Mouse (Mus musculus) left cerebral cortex, postnatal 14 days (tissue): ENCODE results near the gene Spg20. TPM values are rescaled to one million over a fixed set of nuclear protein-coding genes. Genes with fewer than 3 reads are reported as not detected.
A peak's percentile ranks its signal among the peaks of the same experiment; 100 is the strongest.

Experiments used
- DNase-seq, 2 experiments: peaks; one replicate each; pipeline ENCODE4 v3.0.0; 2021 to 2022; ENCODE audit warnings: low spot score in 2 of 2, mixed read lengths in 1 of 2
- intact Hi-C: fragments of 180-260 bp; cut with DNase I; formaldehyde crosslinking; loops from one replicate; pipeline ENCODE4 v1.15.1; 2025
- long read RNA-seq, 2 experiments: library from polyadenylated mRNA; stranded (forward); transcript quantifications; one replicate each; pipeline ENCODE4 v2.0.0; 2021
- total RNA-seq, 2 experiments: library from RNA; stranded (reverse); gene quantifications; 2 replicates each; pipeline ENCODE4 v1.2.3; 2021

Gene Spg20
- 10 to 100 TPM; 16.5 to 17.0 TPM for total RNA-seq
- long read RNA-seq, experiment 1, transcript Spg20-201 (9 exons, 3,770 nt), result major isoform, 16 of 28 reads
- long read RNA-seq, experiment 1, transcript Spg20-202 (8 exons, 3,567 nt), result minor isoform, 6 of 28 reads
- long read RNA-seq, experiment 1, partial matches to known transcripts, result 1 of 28 reads
- long read RNA-seq, experiment 1, other reads (novel, unspliced or antisense), result 2 of 28 reads
- long read RNA-seq, experiment 2, transcript Spg20-201 (9 exons, 3,770 nt), result major isoform, 5 of 13 reads
- long read RNA-seq, experiment 2, transcript Spg20-202 (8 exons, 3,567 nt), result major isoform, 5 of 13 reads
- long read RNA-seq, experiment 2, partial matches to known transcripts, result 3 of 13 reads
- long read RNA-seq, experiment 2, other reads (novel, unspliced or antisense), result 0 of 13 reads

GRCm38 (mm10) chr3:55111935-55112709, at the start of gene Spg20:
Spg20 (plus strand) TSS chr3:55112108.
- intact Hi-C loops, result loop anchor here (2.0 to 5.0 kb wide), 2 partner anchors 31 to 40 kb away; no protein-coding TSS in a partner anchor
- peak; percentile 90 to 93 for DNase-seq

DNA sequence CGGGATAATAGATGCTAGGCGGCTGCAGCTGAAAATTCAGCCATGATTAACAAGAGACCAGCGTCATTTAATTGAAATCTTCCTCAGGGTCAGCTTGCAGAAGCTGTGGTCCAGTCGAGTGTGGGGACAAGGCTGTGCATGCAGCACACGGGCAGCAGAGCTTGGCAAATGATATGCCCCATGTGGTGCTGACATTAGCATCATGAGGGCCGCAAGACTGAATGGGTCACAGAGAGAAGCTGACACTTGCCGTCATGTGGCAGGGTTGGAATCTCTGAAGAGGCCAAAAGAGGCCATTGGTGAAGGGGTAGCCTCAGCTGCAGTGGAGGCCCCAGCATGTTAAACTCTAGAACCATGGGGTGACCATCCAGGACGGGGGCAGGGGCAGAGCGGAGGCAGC, 49.3 kb upstream of the Spg20 start:
- DNase-seq, result no peak
- intact Hi-C loops, result no loop called here

- intact Hi-C loops, result loop anchor here (2.0 kb wide), 1 partner anchor 252 kb away; no protein-coding TSS in a partner anchor
- peak; percentile 49 to 80 for DNase-seq
These were observed 47.5 kb upstream of the Spg20 start for GRCm38 (mm10) chr3:55064396-55064795.

DNA sequence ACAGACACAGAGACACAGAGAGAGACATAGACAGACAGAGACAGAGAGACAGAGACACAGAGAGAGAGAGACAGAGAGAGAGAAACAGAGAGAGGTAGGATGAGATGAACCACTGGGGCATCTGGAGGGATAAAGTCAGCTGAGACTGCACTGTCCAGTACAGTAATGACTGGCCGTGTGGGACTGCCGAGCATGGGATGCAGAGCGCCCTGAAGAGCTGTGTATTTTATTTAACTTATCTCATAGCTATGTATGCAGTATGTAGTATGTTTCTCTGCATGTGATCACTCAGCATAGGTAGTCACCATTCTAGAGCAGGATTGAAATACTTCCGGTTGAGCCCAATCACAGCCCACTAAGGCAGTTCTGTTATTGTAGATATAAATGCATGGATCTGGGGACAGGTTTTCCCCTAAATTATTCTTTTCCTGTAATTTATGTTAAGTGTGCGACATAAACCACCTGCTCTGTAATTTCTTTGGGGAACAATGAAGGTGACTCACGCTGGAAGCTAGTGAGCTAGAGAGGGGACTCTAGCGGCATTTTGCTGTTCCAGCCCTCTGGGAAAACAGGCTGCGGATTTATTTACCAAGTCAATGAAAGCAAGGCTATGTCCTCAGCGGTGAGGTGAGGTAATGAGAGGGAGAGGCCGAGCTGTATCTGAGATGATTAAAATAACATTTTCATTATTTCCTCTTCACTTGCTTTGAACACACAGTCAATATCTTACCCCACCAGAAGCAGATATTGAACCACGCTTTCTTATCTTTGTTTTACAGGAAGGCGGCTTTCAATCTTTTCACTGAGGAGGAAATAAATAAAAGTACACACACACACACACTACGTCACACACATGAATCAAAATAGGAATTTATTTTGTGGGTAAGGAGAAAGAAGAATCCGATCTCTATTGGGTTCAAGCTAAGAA, 45.9 kb upstream of the Spg20 start:
- no peak for DNase-seq
- intact Hi-C loops, result loop anchor here (2.0 kb wide), 1 partner anchor 253 kb away; no protein-coding TSS in a partner anchor

DNA sequence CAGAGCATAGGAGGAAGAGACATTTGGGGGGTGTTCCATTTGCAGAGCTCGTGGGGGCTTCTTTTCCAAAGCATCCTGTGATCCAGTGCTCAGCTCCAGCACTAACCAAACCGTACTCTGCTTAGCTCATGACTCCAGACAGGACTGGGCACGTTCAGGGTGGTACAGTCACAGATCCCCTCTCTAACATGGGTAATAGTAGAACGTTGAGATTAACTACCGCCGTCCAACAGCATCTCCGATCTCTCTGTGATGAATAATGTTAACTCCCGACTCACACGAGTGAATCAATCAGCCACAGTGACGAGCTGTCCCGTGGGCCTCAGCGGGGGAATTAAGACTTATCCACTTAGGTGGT, 45.3 kb upstream of the Spg20 start:
- intact Hi-C loops, result no loop called here
- no peak for DNase-seq

GRCm38 (mm10) chr3:55067791-55068434, 44.0 kb upstream of the Spg20 start:
- peak; percentile 35 to 41 for DNase-seq
- intact Hi-C loops, result no loop called here

DNA sequence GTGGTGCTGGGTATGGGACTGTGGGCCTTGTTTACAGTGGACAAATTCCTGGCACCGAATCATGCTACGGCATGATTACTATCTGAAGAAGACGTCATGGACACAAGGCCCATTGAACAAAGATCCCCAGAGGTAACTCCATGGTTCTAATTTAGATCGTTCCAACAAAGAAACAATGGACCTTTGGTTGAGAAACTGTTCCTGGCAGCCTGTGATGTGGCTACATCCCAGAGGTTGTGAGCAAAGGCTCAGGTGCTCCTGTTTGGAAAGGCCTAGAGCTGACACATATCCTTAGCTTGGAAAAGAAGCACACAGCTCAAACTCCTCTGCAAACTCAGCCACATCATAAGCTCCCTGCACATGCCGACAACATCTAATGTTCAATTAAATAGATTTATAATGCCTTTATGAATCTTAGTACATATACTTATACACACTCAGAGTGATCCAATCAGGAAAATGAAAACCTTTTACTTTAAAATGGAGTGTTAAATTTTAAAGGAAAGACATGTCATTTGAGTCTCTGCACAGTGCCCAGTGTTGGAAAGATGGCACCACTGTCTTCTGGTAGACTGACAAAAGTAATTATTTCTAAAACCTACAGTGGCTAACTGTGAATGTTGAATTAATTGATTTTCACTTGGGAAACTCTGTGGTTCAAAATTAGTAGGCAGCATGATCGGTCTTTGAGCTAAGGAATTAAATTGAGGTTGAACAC, 37.2 kb upstream of the Spg20 start:
- intact Hi-C loops, result no loop called here
- no peak for DNase-seq

GRCm38 (mm10) chr3:55075294-55075648, 36.6 kb upstream of the Spg20 start:
- no peak for DNase-seq
- intact Hi-C loops, result no loop called here

DNA sequence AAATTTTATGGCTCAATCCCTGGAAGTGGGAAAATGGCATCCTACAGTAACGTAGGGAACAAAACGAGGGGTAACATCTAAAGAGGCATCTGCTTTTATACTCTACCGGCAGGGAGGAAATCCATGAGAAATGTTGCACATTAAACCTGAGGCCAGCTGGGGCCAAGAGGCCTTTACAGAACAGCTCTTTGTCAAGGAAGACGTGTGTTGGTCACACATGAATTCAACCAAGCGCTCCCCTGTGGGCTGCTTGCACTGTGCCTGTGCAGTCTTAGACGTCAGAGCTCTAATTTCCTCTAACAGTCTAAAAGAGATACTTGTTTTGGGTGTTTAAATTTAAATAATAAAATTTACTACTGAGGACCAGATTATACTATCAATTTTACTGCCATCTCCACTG, 33.7 kb upstream of the Spg20 start:
- no peak for DNase-seq
- intact Hi-C loops, result no loop called here

- no peak for DNase-seq
- intact Hi-C loops, result loop anchor here (2.0 to 10.0 kb wide), 4 partner anchors 33 to 345 kb away; partner anchors contain the start of genes Alg5, Exosc8 and Spg20
These were observed 32.3 kb upstream of the Spg20 start for GRCm38 (mm10) chr3:55079619-55080018.

- intact Hi-C loops, result loop anchor here (2.0 to 10.0 kb wide), 4 partner anchors 33 to 345 kb away; partner anchors contain the start of genes Alg5, Exosc8 and Spg20
- peak; percentile 84 to 87 for DNase-seq
These were observed 31.9 kb upstream of the Spg20 start for GRCm38 (mm10) chr3:55080055-55080454.

- DNase-seq, result no peak
- intact Hi-C loops, result loop anchor here (5.0 to 10.0 kb wide), 2 partner anchors 272 to 350 kb away; partner anchors contain the start of genes Alg5 and Exosc8
These were observed 27.1 kb upstream of the Spg20 start for GRCm38 (mm10) chr3:55084781-55085180.

GRCm38 (mm10) chr3:55085716-55086115, 26.2 kb upstream of the Spg20 start:
- intact Hi-C loops, result loop anchor here (5.0 to 10.0 kb wide), 2 partner anchors 273 to 351 kb away; partner anchors contain the start of genes Alg5 and Exosc8
- no peak for DNase-seq

GRCm38 (mm10) chr3:55086948-55087347, 25.0 kb upstream of the Spg20 start:
- intact Hi-C loops, result loop anchor here (5.0 to 10.0 kb wide), 2 partner anchors 275 to 352 kb away; partner anchors contain the start of genes Alg5 and Exosc8
- peak in 1 of 2 experiments; percentile 25 for DNase-seq

- intact Hi-C loops, result loop anchor here (5.0 to 10.0 kb wide), 2 partner anchors 275 to 353 kb away; partner anchors contain the start of genes Alg5 and Exosc8
- peak in 1 of 2 experiments; percentile 28 for DNase-seq
These were observed 24.5 kb upstream of the Spg20 start for GRCm38 (mm10) chr3:55087360-55087759.

- DNase-seq, result no peak
- intact Hi-C loops, result loop anchor here (5.0 to 10.0 kb wide), 2 partner anchors 276 to 354 kb away; partner anchors contain the start of genes Alg5 and Exosc8
These were observed 23.5 kb upstream of the Spg20 start for GRCm38 (mm10) chr3:55088359-55088758.

DNA sequence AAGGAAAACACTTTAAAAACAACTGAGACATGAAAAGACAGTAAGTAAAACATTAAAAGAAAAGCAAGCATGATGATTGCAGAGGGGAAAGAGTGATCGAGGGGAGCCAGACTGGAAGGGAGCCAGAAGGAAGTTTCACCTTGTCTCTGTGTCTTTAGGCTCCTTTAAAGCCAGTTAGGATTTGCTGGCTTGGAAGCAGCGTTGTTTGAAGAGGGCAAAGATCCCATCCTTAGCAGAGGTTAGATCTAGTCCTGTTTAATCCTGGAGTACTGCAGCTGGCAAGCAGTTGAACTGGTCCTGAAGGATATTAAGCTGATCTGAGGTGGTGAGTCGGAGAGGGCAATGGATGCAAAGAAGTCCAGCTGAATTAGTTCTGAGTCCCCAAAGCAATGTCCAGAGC, 23.1 kb upstream of the Spg20 start:
- intact Hi-C loops, result loop anchor here (5.0 to 10.0 kb wide), 2 partner anchors 277 to 354 kb away; partner anchors contain the start of genes Alg5 and Exosc8
- no peak for DNase-seq
